Mouse (Mus musculus) stomach, postnatal 0 days (tissue): ENCODE measurements around the gene Trem1.

Experiments used
- CTCF ChIP-seq: IDR thresholded peaks from 2 replicates; pipeline ENCODE4 v1.5.1; 2016; ENCODE audit warnings: antibody characterized with exemption, low read depth, mild to moderate bottlenecking, moderate library complexity
- EP300 ChIP-seq: optimal IDR thresholded peaks from 2 replicates; pipeline ENCODE3; 2016; ENCODE audit warnings: antibody characterized with exemption

- TF ChIP-seq CTCF (no peak), EP300 (no peak)
Observed at GRCm38 (mm10) chr17:48185252-48185651, 47.3 kb upstream of the Trem1 start.
